Comparison of ENCODE assay signal across 8 mouse cellular contexts in the genomic region with DNA sequence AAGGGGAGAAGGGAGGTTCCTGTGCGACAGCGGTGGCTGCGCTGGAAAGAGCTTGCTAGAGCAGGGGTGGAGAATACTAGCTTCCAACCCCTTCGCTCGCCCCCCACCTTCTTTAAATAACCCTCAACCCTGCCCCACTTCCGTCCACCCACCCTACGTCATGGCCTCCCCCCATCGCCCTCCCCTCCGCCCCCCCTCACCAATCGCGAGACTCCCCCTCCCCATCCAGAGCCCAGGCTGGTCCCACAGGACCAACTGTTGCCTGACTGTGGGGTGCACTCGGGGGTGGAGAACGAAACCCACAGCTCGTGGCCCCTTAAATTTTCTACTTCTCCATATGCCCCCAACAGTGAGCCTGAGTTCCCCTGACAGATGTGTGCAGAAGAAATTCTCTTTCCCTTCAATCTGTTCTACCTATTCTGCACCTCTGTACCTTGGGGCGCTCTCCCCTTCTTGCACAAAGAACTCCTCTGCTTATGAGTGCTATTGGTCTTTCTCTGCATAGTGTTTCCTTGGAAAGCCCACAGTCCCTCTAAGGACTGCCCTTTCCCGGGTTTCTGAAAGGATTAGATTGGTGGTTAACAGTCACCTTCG. TPM values are rescaled to one million over a fixed set of nuclear protein-coding genes. Genes with fewer than 3 reads are reported as not detected.
A peak's percentile ranks its signal among the peaks of the same experiment; 100 is the strongest.
DNase-seq lines count a peak whose midpoint lies in the region; ATAC-seq lines count a peak whose summit lies in the region.

A gene (minus strand): TSS at position 544 of the 594 bp plus-strand sequence.

- peak; percentile 32 for DNase-seq in right cerebral cortex, postnatal 4 days
- no peak for DNase-seq in right cerebral cortex, postnatal 25 days
- DNase-seq in liver, embryonic 13.5 days: no peak
- DNase-seq in T-cell, adult 2 months (ENCODE audit: low spot score): no peak
- no peak for DNase-seq in spleen, postnatal 36 days (ENCODE audit: low spot score in 2 of 2)

- H3K27ac ChIP-seq in hindbrain, embryonic 12.5 days: peak within 1 kb of the TSS; percentile 81
- no peak within 1 kb of the TSS for H3K27ac ChIP-seq in liver, embryonic 13.5 days

- peak within 1 kb of the TSS; percentile 44 for H3K4me3 ChIP-seq in erythroblast, embryonic 14.5 days (replicated peaks)
- peak within 1 kb of the TSS; percentile 58 for H3K4me3 ChIP-seq in hindbrain, embryonic 12.5 days
- H3K4me3 ChIP-seq in liver, embryonic 13.5 days (replicated peaks): peak within 1 kb of the TSS; percentile 48

- ATAC-seq in erythroblast, adult 5-6 weeks (replicated peaks; ENCODE audit: low FRiP score, poor library complexity, severe bottlenecking): no peak
- ATAC-seq in hindbrain, embryonic 12.5 days (ENCODE audit: low FRiP score): peak; percentile 63
- ATAC-seq in liver, embryonic 13.5 days (ENCODE audit: low read depth): 0 out of 2 replicates have a peak, but pooled peaks have one; percentile 15

- H3K27me3 ChIP-seq in erythroblast, embryonic 14.5 days (ENCODE audit: control insufficient read depth): peaks cover 22% of the 10 kb centered on the region
- H3K27me3 ChIP-seq in hindbrain, embryonic 12.5 days: no peaks in the 10 kb centered on the region
- peaks cover 17% of the 10 kb centered on the region for H3K27me3 ChIP-seq in liver, embryonic 13.5 days

- H3K4me1 ChIP-seq in erythroblast, embryonic 14.5 days (ENCODE audit: control insufficient read depth): no peaks in the 10 kb centered on the region
- no peaks in the 10 kb centered on the region for H3K4me1 ChIP-seq in hindbrain, embryonic 12.5 days
- no peaks in the 10 kb centered on the region for H3K4me1 ChIP-seq in liver, embryonic 13.5 days (replicated peaks)

- H3K4me2 ChIP-seq in hindbrain, embryonic 12.5 days (replicated peaks): peak within 1 kb of the TSS; percentile 50
- H3K4me2 ChIP-seq in liver, embryonic 13.5 days: peak within 1 kb of the TSS; percentile 55

- WGBS in hindbrain, embryonic 12.5 days: 23% methylated on average over 15 of the region's 17 CpGs
- WGBS in liver, embryonic 13.5 days (ENCODE audit: insufficient replicate concordance): 8% methylated on average over 13 of the region's 17 CpGs

- H3K9ac ChIP-seq in hindbrain, embryonic 12.5 days: peak within 1 kb of the TSS; percentile 73
- H3K9ac ChIP-seq in liver, embryonic 13.5 days: peak within 1 kb of the TSS; percentile 26; the same call in 1 of the 2 replicates

- no peaks in the 10 kb centered on the region for H3K36me3 ChIP-seq in erythroblast, embryonic 14.5 days (ENCODE audit: control insufficient read depth)
- H3K36me3 ChIP-seq in hindbrain, embryonic 12.5 days: no peaks in the 10 kb centered on the region
- H3K36me3 ChIP-seq in liver, embryonic 13.5 days: no peaks in the 10 kb centered on the region

- H3K9me3 ChIP-seq in erythroblast, embryonic 14.5 days (ENCODE audit: control insufficient read depth, low read length): no peaks in the 10 kb centered on the region
- H3K9me3 ChIP-seq in hindbrain, embryonic 12.5 days (replicated peaks): no peaks in the 10 kb centered on the region
- H3K9me3 ChIP-seq in liver, embryonic 13.5 days (replicated peaks): no peaks in the 10 kb centered on the region

RNA-seq across cellular contexts. Expression of the gene that starts here (rescaled TPM):
- polyA plus RNA-seq in erythroblast, embryonic 14.5 days (2012): not detected in 2 replicates
- total RNA-seq in erythroblast, adult 5-6 weeks (2015; ENCODE audit: low replicate concordance): not detected in 2 replicates
- total RNA-seq in erythroblast, adult 5-6 weeks (2017; ENCODE audit: low replicate concordance): not detected in 2 replicates
- polyA plus RNA-seq in hindbrain, embryonic 12.5 days (2016; fragmentation: Nextera tagmentation; extraction: Ambion mirVana): 40.6 and 47.1 TPM in 2 replicates
- polyA plus RNA-seq in liver, embryonic 13.5 days (2015; fragmentation: Nextera tagmentation; extraction: Ambion mirVana): 5.8 and 8.5 TPM in 2 replicates
